Mouse (Mus musculus): Measurements from ENCODE around the gene Mcpt1.

DNA sequence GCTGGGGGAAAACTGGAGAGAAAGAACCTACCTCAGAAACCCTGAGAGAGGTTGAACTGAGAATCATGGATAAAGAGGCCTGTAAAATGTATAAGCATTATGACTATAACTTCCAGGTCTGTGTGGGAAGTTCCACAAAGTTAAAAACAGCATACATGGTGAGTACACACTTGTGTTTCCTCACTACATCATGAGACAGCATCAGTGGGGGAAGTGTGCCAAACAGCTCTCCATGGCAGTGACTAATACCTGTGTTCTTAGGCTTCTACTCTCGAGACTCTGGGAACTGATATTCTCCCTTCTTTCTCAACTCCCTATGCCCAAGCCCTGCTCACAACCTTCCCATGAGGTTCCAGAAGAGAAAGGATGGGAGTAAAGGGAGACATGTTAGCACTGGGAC, 1.7 kb downstream of the Mcpt1 start:
- no peak for TF ChIP-seq CTCF (IDR thresholded peaks at IDR 0.05; ENCODE audit: low read depth, low read length)
- no peak for TF ChIP-seq POLR2A (IDR thresholded peaks at IDR 0.05; ENCODE audit: borderline replicate concordance, low read depth, low read length)

Measured in bone marrow macrophage, adult 2 months (primary cell).